Mouse (Mus musculus): ENCODE measurements around the gene Cib4. TPM values are rescaled to one million over a fixed set of nuclear protein-coding genes. Genes with fewer than 3 reads are reported as not detected.
A peak's percentile ranks its signal among the peaks of the same experiment; 100 is the strongest.

Gene Cib4
- polyA plus RNA-seq, 1 experiment from 2014 or later = not detected

GRCm38 (mm10) chr5:30524213-30524612 lies 21.4 kb downstream of the Cib4 start:
- H3K4me1 ChIP-seq = peaks cover 24% of the 10 kb centered on the region
- no peak for DNase-seq (ENCODE audit: low spot score)
- whole genome bisulfite sequencing = 56% methylated on average over 3 of the region's 3 CpGs

GRCm38 (mm10) chr5:30523131-30523530 lies 22.5 kb downstream of the Cib4 start:
- Histone ChIP-seq H3K27ac (replicated peaks) (no peak overlapping the region), H3K9me3 (replicated peaks) (no peaks in the 10 kb centered on the region), H3K36me3 (no peaks in the 10 kb centered on the region), H3K4me1 (peaks cover 24% of the 10 kb centered on the region), H3K4me3 (no peak overlapping the region), H3K27me3 (ENCODE audit: low read depth, poor library complexity, severe bottlenecking) (peaks cover 8% of the 10 kb centered on the region)
- 86% methylated on average over 3 of the region's 3 CpGs for WGBS
- no peak for DNase-seq (ENCODE audit: low spot score)

More at GRCm38 (mm10) chr5:30524213-30524612, 21.4 kb downstream of the Cib4 start:
- no peak overlapping the region for H3K27ac ChIP-seq (replicated peaks)
- peaks cover 15% of the 10 kb centered on the region for H3K27me3 ChIP-seq (ENCODE audit: low read depth, poor library complexity, severe bottlenecking)
- H3K9me3 ChIP-seq (replicated peaks) = no peaks in the 10 kb centered on the region
- no peak overlapping the region for H3K4me3 ChIP-seq
- no peaks in the 10 kb centered on the region for H3K36me3 ChIP-seq

GRCm38 (mm10) chr5:30522406-30522805 lies 23.2 kb downstream of the Cib4 start:
- 87% methylated on average over 8 of the region's 8 CpGs for WGBS
- peaks cover 24% of the 10 kb centered on the region for H3K4me1 ChIP-seq
- no peaks in the 10 kb centered on the region for H3K9me3 ChIP-seq (replicated peaks)
- peaks cover 5% of the 10 kb centered on the region for H3K27me3 ChIP-seq (ENCODE audit: low read depth, poor library complexity, severe bottlenecking)
- no peak overlapping the region for H3K27ac ChIP-seq (replicated peaks)
- DNase-seq (ENCODE audit: low spot score) = no peak
- no peaks in the 10 kb centered on the region for H3K36me3 ChIP-seq
- no peak overlapping the region for H3K4me3 ChIP-seq

GRCm38 (mm10) chr5:30520214-30520732 lies 25.4 kb downstream of the Cib4 start:
- whole genome bisulfite sequencing = 89% methylated on average over 10 of the region's 10 CpGs
- Histone ChIP-seq H3K27me3 (ENCODE audit: low read depth, poor library complexity, severe bottlenecking) (no peaks in the 10 kb centered on the region), H3K36me3 (no peaks in the 10 kb centered on the region), H3K4me1 (peaks cover 11% of the 10 kb centered on the region), H3K27ac (replicated peaks) (no peak overlapping the region), H3K4me3 (no peak overlapping the region), H3K9me3 (replicated peaks) (no peaks in the 10 kb centered on the region)
- DNase-seq (ENCODE audit: low spot score) = no peak

GRCm38 (mm10) chr5:30519494-30519893 lies 26.1 kb downstream of the Cib4 start:
- DNase-seq (ENCODE audit: low spot score) = no peak
- Histone ChIP-seq H3K4me3 (no peak overlapping the region), H3K4me1 (peaks cover 11% of the 10 kb centered on the region), H3K27me3 (ENCODE audit: low read depth, poor library complexity, severe bottlenecking) (no peaks in the 10 kb centered on the region), H3K36me3 (no peaks in the 10 kb centered on the region), H3K9me3 (replicated peaks) (no peaks in the 10 kb centered on the region), H3K27ac (replicated peaks) (no peak overlapping the region)
- 46% methylated on average over 7 of the region's 7 CpGs for WGBS

- no peaks in the 10 kb centered on the region for H3K27me3 ChIP-seq (ENCODE audit: low read depth, poor library complexity, severe bottlenecking)
- no peak overlapping the region for H3K27ac ChIP-seq (replicated peaks)
- H3K4me1 ChIP-seq = peaks cover 7% of the 10 kb centered on the region; the same call in 1 of the 2 replicates
- DNase-seq (ENCODE audit: low spot score) = no peak
- H3K36me3 ChIP-seq = no peaks in the 10 kb centered on the region
- 77% methylated on average over 6 of the region's 6 CpGs for WGBS
- H3K4me3 ChIP-seq = no peak overlapping the region
- no peaks in the 10 kb centered on the region for H3K9me3 ChIP-seq (replicated peaks)
These were observed 27.1 kb downstream of the Cib4 start for GRCm38 (mm10) chr5:30518547-30518946.

GRCm38 (mm10) chr5:30518108-30518507 lies 27.5 kb downstream of the Cib4 start:
- H3K27me3 ChIP-seq (ENCODE audit: low read depth, poor library complexity, severe bottlenecking) = no peaks in the 10 kb centered on the region
- WGBS = 92% methylated on average over 5 of the region's 5 CpGs
- H3K4me3 ChIP-seq = no peak overlapping the region
- no peak for DNase-seq (ENCODE audit: low spot score)
- no peak overlapping the region for H3K27ac ChIP-seq (replicated peaks)
- no peaks in the 10 kb centered on the region for H3K9me3 ChIP-seq (replicated peaks)
- no peaks in the 10 kb centered on the region for H3K36me3 ChIP-seq
- H3K4me1 ChIP-seq = peaks cover 5% of the 10 kb centered on the region; the same call in 1 of the 2 replicates

GRCm38 (mm10) chr5:30516376-30516775 lies 29.3 kb downstream of the Cib4 start:
- 55% methylated on average over 7 of the region's 7 CpGs for WGBS
- no peaks in the 10 kb centered on the region for H3K4me1 ChIP-seq
- no peak overlapping the region for H3K27ac ChIP-seq (replicated peaks)
- no peaks in the 10 kb centered on the region for H3K36me3 ChIP-seq
- no peaks in the 10 kb centered on the region for H3K27me3 ChIP-seq (ENCODE audit: low read depth, poor library complexity, severe bottlenecking)
- H3K4me3 ChIP-seq = no peak overlapping the region
- DNase-seq (ENCODE audit: low spot score) = peak; percentile 26
- no peaks in the 10 kb centered on the region for H3K9me3 ChIP-seq (replicated peaks)

GRCm38 (mm10) chr5:30513111-30513510 lies 32.5 kb downstream of the Cib4 start:
- 87% methylated on average over 8 of the region's 8 CpGs for WGBS
- Histone ChIP-seq H3K4me1 (no peaks in the 10 kb centered on the region), H3K4me3 (no peak overlapping the region), H3K36me3 (no peaks in the 10 kb centered on the region), H3K27me3 (ENCODE audit: low read depth, poor library complexity, severe bottlenecking) (no peaks in the 10 kb centered on the region), H3K9me3 (replicated peaks) (no peaks in the 10 kb centered on the region), H3K27ac (replicated peaks) (no peak overlapping the region)
- DNase-seq (ENCODE audit: low spot score) = no peak

GRCm38 (mm10) chr5:30497299-30497698 lies 48.3 kb downstream of the Cib4 start:
- H3K4me1 ChIP-seq = no peaks in the 10 kb centered on the region
- H3K27me3 ChIP-seq (ENCODE audit: low read depth, poor library complexity, severe bottlenecking) = no peaks in the 10 kb centered on the region
- H3K36me3 ChIP-seq = no peaks in the 10 kb centered on the region
- DNase-seq (ENCODE audit: low spot score) = no peak
- 82% methylated on average over 7 of the region's 7 CpGs for WGBS
- no peaks in the 10 kb centered on the region for H3K9me3 ChIP-seq (replicated peaks)
- H3K4me3 ChIP-seq = no peak overlapping the region
- no peak overlapping the region for H3K27ac ChIP-seq (replicated peaks)

- no peak overlapping the region for H3K4me3 ChIP-seq
- H3K27me3 ChIP-seq (ENCODE audit: low read depth, poor library complexity, severe bottlenecking) = no peaks in the 10 kb centered on the region
- no peak for DNase-seq (ENCODE audit: low spot score)
- H3K9me3 ChIP-seq (replicated peaks) = no peaks in the 10 kb centered on the region
- no peak overlapping the region for H3K27ac ChIP-seq (replicated peaks)
- no peaks in the 10 kb centered on the region for H3K4me1 ChIP-seq
- WGBS = 79% methylated on average over 8 of the region's 8 CpGs
- H3K36me3 ChIP-seq = no peaks in the 10 kb centered on the region
These were observed 48.8 kb downstream of the Cib4 start for GRCm38 (mm10) chr5:30496821-30497220.

GRCm38 (mm10) chr5:30495288-30495687 lies 50.3 kb downstream of the Cib4 start:
- Histone ChIP-seq H3K4me3 (no peak overlapping the region), H3K36me3 (no peaks in the 10 kb centered on the region), H3K4me1 (no peaks in the 10 kb centered on the region), H3K9me3 (replicated peaks) (no peaks in the 10 kb centered on the region), H3K27ac (replicated peaks) (no peak overlapping the region), H3K27me3 (ENCODE audit: low read depth, poor library complexity, severe bottlenecking) (no peaks in the 10 kb centered on the region)
- DNase-seq (ENCODE audit: low spot score) = no peak
- 66% methylated on average over 2 of the region's 2 CpGs for WGBS

GRCm38 (mm10) chr5:30494606-30495005 lies 51.0 kb downstream of the Cib4 start:
- no peaks in the 10 kb centered on the region for H3K9me3 ChIP-seq (replicated peaks)
- H3K4me3 ChIP-seq = no peak overlapping the region
- no peak overlapping the region for H3K27ac ChIP-seq (replicated peaks)
- no peaks in the 10 kb centered on the region for H3K4me1 ChIP-seq
- H3K27me3 ChIP-seq (ENCODE audit: low read depth, poor library complexity, severe bottlenecking) = no peaks in the 10 kb centered on the region
- H3K36me3 ChIP-seq = no peaks in the 10 kb centered on the region
- 93% methylated on average over 7 of the region's 7 CpGs for WGBS
- DNase-seq (ENCODE audit: low spot score) = no peak

GRCm38 (mm10) chr5:30493723-30494122 lies 51.9 kb downstream of the Cib4 start:
- no peak for DNase-seq (ENCODE audit: low spot score)
- 76% methylated on average over 7 of the region's 7 CpGs for WGBS
- H3K9me3 ChIP-seq (replicated peaks) = no peaks in the 10 kb centered on the region

More at GRCm38 (mm10) chr5:30493723-30494122, 51.9 kb downstream of the Cib4 start:
- Histone ChIP-seq H3K27ac (replicated peaks) (no peak overlapping the region), H3K4me1 (no peaks in the 10 kb centered on the region), H3K36me3 (no peaks in the 10 kb centered on the region), H3K4me3 (no peak overlapping the region), H3K27me3 (ENCODE audit: low read depth, poor library complexity, severe bottlenecking) (no peaks in the 10 kb centered on the region)
